8 mouse cellular contexts compared by ENCODE assay signal in genomic region chr6:34371700-34372351, GRCm38 (mm10). TPM values are rescaled to one million over a fixed set of nuclear protein-coding genes. Genes with fewer than 3 reads are reported as not detected.
DNase-seq lines count a peak whose midpoint lies in the region; ATAC-seq lines count a peak whose summit lies in the region.

No protein-coding gene starts in this region.

- no peaks in the 10 kb centered on the region for H3K9me3 ChIP-seq in forebrain, embryonic 14.5 days (replicated peaks; ENCODE audit: control insufficient read depth, low read length)
- no peaks in the 10 kb centered on the region for H3K9me3 ChIP-seq in liver, embryonic 16.5 days (replicated peaks; ENCODE audit: control insufficient read depth, low read length)
- H3K9me3 ChIP-seq in neural tube, embryonic 12.5 days = no peaks in the 10 kb centered on the region

- H3K9ac ChIP-seq in forebrain, embryonic 14.5 days (ENCODE audit: low read length) = 0 out of 2 replicates have a peak overlapping the region, but pooled peaks have one; percentile 2
- no peak overlapping the region for H3K9ac ChIP-seq in liver, embryonic 16.5 days (ENCODE audit: low read depth, low read length)
- H3K9ac ChIP-seq in neural tube, embryonic 12.5 days = no peak overlapping the region

- no peaks in the 10 kb centered on the region for H3K36me3 ChIP-seq in forebrain, embryonic 14.5 days (ENCODE audit: control insufficient read depth, insufficient read depth, low read length)
- H3K36me3 ChIP-seq in liver, embryonic 16.5 days (ENCODE audit: control insufficient read depth, insufficient read depth) = no peaks in the 10 kb centered on the region
- H3K36me3 ChIP-seq in neural tube, embryonic 12.5 days = no peaks in the 10 kb centered on the region

- DNase-seq in ES-CJ7 (ENCODE audit: low read depth, low spot score) = peak; percentile 92
- peak; percentile 79 for DNase-seq in c-Kit-positive CD71-positive TER-119-positive erythroid progenitor cells, embryonic 14.5 days (ENCODE audit: low spot score)
- DNase-seq in forebrain, embryonic 14.5 days (ENCODE audit: low spot score) = peak; percentile 90
- DNase-seq in heart, postnatal 10 days = peak; percentile 86 to 90
- peak; percentile 90 for DNase-seq in layer of hippocampus, adult 11-12 months (ENCODE audit: low spot score)
- peak; percentile 40 for DNase-seq in telencephalon, adult 2 months (ENCODE audit: low read depth, low spot score)

- peak overlapping the region; percentile 15 for H3K4me2 ChIP-seq in forebrain, embryonic 14.5 days (ENCODE audit: low read length)
- H3K4me2 ChIP-seq in liver, embryonic 16.5 days (ENCODE audit: low read depth, low read length) = 0 out of 2 replicates have a peak overlapping the region, but pooled peaks have one; percentile 38
- peak overlapping the region; percentile 43 for H3K4me2 ChIP-seq in neural tube, embryonic 12.5 days (replicated peaks)

- H3K4me3 ChIP-seq in forebrain, embryonic 14.5 days (ENCODE audit: low read depth, low read length) = no peak overlapping the region
- H3K4me3 ChIP-seq in liver, embryonic 16.5 days (ENCODE audit: low read depth, low read length) = no peak overlapping the region
- no peak overlapping the region for H3K4me3 ChIP-seq in neural tube, embryonic 12.5 days

- H3K4me1 ChIP-seq in forebrain, embryonic 14.5 days (ENCODE audit: control insufficient read depth, insufficient read depth, low read length) = no peaks in the 10 kb centered on the region
- no peaks in the 10 kb centered on the region for H3K4me1 ChIP-seq in liver, embryonic 16.5 days (ENCODE audit: control insufficient read depth, low read depth, low read length)
- no peaks in the 10 kb centered on the region for H3K4me1 ChIP-seq in neural tube, embryonic 12.5 days

- ATAC-seq in forebrain, embryonic 14.5 days = peak; percentile 58; the same call in 1 of the 2 replicates
- no peak for ATAC-seq in liver, embryonic 16.5 days (ENCODE audit: low read depth)
- ATAC-seq in neural tube, embryonic 12.5 days (ENCODE audit: low FRiP score, low read depth) = no peak

- intact Hi-C loops in heart, postnatal 10 days (cut with DNase I) = loop anchor here (1.0 to 5.0 kb wide), 3 partner anchors 23 to 79 kb away; no protein-coding TSS in a partner anchor

- WGBS in forebrain, embryonic 14.5 days = 24% methylated on average over 18 of the region's 18 CpGs
- WGBS in liver, embryonic 16.5 days (ENCODE audit: insufficient replicate concordance) = 19% methylated on average over 18 of the region's 18 CpGs
- WGBS in neural tube, embryonic 12.5 days = 26% methylated on average over 18 of the region's 18 CpGs

- H3K27ac ChIP-seq in forebrain, embryonic 14.5 days (ENCODE audit: low read depth, low read length) = no peak overlapping the region
- no peak overlapping the region for H3K27ac ChIP-seq in liver, embryonic 16.5 days (ENCODE audit: low read length)
- H3K27ac ChIP-seq in neural tube, embryonic 12.5 days = no peak overlapping the region

- no peaks in the 10 kb centered on the region for H3K27me3 ChIP-seq in forebrain, embryonic 14.5 days (replicated peaks; ENCODE audit: control insufficient read depth, insufficient read depth, low read length)
- no peaks in the 10 kb centered on the region for H3K27me3 ChIP-seq in liver, embryonic 16.5 days (ENCODE audit: control insufficient read depth, insufficient read depth, low read depth, low read length)
- H3K27me3 ChIP-seq in neural tube, embryonic 12.5 days (replicated peaks) = no peaks in the 10 kb centered on the region

RNA-seq across cellular contexts. Expression of gene Akr1b10, which starts 12.2 kb away (rescaled TPM):
- polyA plus RNA-seq in forebrain, embryonic 14.5 days (2014; fragmentation: Nextera tagmentation; extraction: Ambion mirVana) = 5.8 and 7.9 TPM in 2 replicates
- total RNA-seq in heart, postnatal 10 days (2021) = 10 to 100 TPM; 61.2 to 68.5 TPM
- polyA plus RNA-seq in liver, embryonic 16.5 days (2015; fragmentation: Nextera tagmentation; extraction: Ambion mirVana) = 5.5 and 6.0 TPM in 2 replicates
- 10.0 and 12.3 TPM in 2 replicates for polyA plus RNA-seq in neural tube, embryonic 12.5 days (2016; fragmentation: Nextera tagmentation; extraction: Ambion mirVana)

RNA-seq across cellular contexts. Expression of gene Akr1b8, which starts 17.9 kb away (rescaled TPM):
- polyA plus RNA-seq in forebrain, embryonic 14.5 days (2014; fragmentation: Nextera tagmentation; extraction: Ambion mirVana) = 3.8 and 5.1 TPM in 2 replicates
- total RNA-seq in heart, postnatal 10 days (2021) = 1 to 10 TPM; 7.3 to 7.6 TPM
- polyA plus RNA-seq in liver, embryonic 16.5 days (2015; fragmentation: Nextera tagmentation; extraction: Ambion mirVana) = 4.9 and 5.4 TPM in 2 replicates
- 20.2 TPM in 2 replicates for polyA plus RNA-seq in neural tube, embryonic 12.5 days (2016; fragmentation: Nextera tagmentation; extraction: Ambion mirVana)

RNA-seq across cellular contexts. Expression of gene Akr1b7, which starts 40.3 kb away (rescaled TPM):
- polyA plus RNA-seq in forebrain, embryonic 14.5 days (2014; fragmentation: Nextera tagmentation; extraction: Ambion mirVana) = not detected in 2 replicates
- not detected for total RNA-seq in heart, postnatal 10 days (2021)
- polyA plus RNA-seq in liver, embryonic 16.5 days (2015; fragmentation: Nextera tagmentation; extraction: Ambion mirVana) = 18.6 and 27.7 TPM in 2 replicates
- polyA plus RNA-seq in neural tube, embryonic 12.5 days (2016; fragmentation: Nextera tagmentation; extraction: Ambion mirVana) = not detected in 2 replicates

RNA-seq across cellular contexts. Expression of gene Akr1b3, which starts 54.5 kb away (rescaled TPM):
- polyA plus RNA-seq in forebrain, embryonic 14.5 days (2014; fragmentation: Nextera tagmentation; extraction: Ambion mirVana) = 117 and 134 TPM in 2 replicates
- total RNA-seq in heart, postnatal 10 days (2021) = 100 to 1,000 TPM; 196 to 211 TPM
- polyA plus RNA-seq in liver, embryonic 16.5 days (2015; fragmentation: Nextera tagmentation; extraction: Ambion mirVana) = 32.6 and 33.7 TPM in 2 replicates
- polyA plus RNA-seq in neural tube, embryonic 12.5 days (2016; fragmentation: Nextera tagmentation; extraction: Ambion mirVana) = 132 and 141 TPM in 2 replicates

Comparison
In these comparisons a context has a peak if more than half of its experiments do, and no peak if none do; other contexts are left out.
1. DNase-seq: peak in every context shown above with its lines; median percentile 92 in ES-CJ7; 90 in forebrain, embryonic 14.5 days; 90 in layer of hippocampus, adult 11-12 months; 88 in heart, postnatal 10 days; 79 in c-Kit-positive CD71-positive TER-119-positive erythroid progenitor cells, embryonic 14.5 days; 40 in telencephalon, adult 2 months.
2. RNA of gene Akr1b7, which starts 40.3 kb away (polyA plus RNA-seq): 18.6 to 27.7 TPM in liver, embryonic 16.5 days; not detected in neural tube, embryonic 12.5 days and not detected in forebrain, embryonic 14.5 days; every median in the first group is over 10 times any median in the second.
3. Peak in every context shown above with its lines, with median percentiles within 50 percentile points of each other: H3K4me2 ChIP-seq.